Mouse (Mus musculus): ENCODE measurements at regions not wholly inside any gene's neighbourhood (a gene's known extent, or its start where the extent isn't known, plus 50 kb on each side); places are given as distances from the start of the nearest gene placed in this dataset.

- TF ChIP-seq POLR2AphosphoS2 (IDR thresholded peaks at IDR 0.05; ENCODE audit: insufficient read length, low read depth) (no peak), POLR2A (IDR thresholded peaks at IDR 0.05; ENCODE audit: insufficient read length, low read depth) (no peak), MAX (IDR thresholded peaks at IDR 0.05; ENCODE audit: low read depth) (no peak), CEBPB (IDR thresholded peaks at IDR 0.05; ENCODE audit: insufficient read depth, poor library complexity, severe bottlenecking) (no peak), E2F4 (IDR thresholded peaks at IDR 0.05; ENCODE audit: insufficient read depth) (no peak), REST (IDR thresholded peaks at IDR 0.05; ENCODE audit: insufficient read depth, insufficient read length) (no peak), USF1 (IDR thresholded peaks at IDR 0.05; ENCODE audit: low read depth) (no peak), TCF12 (IDR thresholded peaks at IDR 0.05; ENCODE audit: insufficient read depth, poor library complexity, severe bottlenecking) (no peak), MYOD1 (IDR thresholded peaks at IDR 0.05; ENCODE audit: control insufficient read depth in 1 of 3, insufficient read length in 2 of 3, low read depth in 2 of 3) (no peak), MYOG (IDR thresholded peaks at IDR 0.05; ENCODE audit: control insufficient read depth in 1 of 3, insufficient read depth in 1 of 3, insufficient read length in 2 of 3, low read depth in 2 of 3) (no peak), TCF3 (IDR thresholded peaks at IDR 0.05; ENCODE audit: insufficient read length, low read depth) (no peak), SRF (IDR thresholded peaks at IDR 0.05; ENCODE audit: control insufficient read depth, insufficient read length, low read depth) (no peak)
Measured at GRCm38 (mm10) chr12:15640320-15640719, 176.4 kb downstream of the Trib2 start.
